Mouse (Mus musculus) C3H10T1/2 (cell line): ENCODE data around the gene Fndc8. TPM values are rescaled to one million over a fixed set of nuclear protein-coding genes. Genes with fewer than 3 reads are reported as not detected.

Experiments
- polyA plus RNA-seq, 2 experiments: library from polyadenylated mRNA; unstranded; fragments of >200 nt; fragmentation: generic; extraction: Trizol; gene quantifications; one replicate each; pipeline ENCODE4 v1.2.1; 2012; ENCODE audit warnings: missing spikeins in 2 of 2

The Fndc8 gene
- polyA plus RNA-seq, result under 1 TPM; 0.01 to 0.12 TPM

GRCm38 (mm10) chr11:82891936-82892335, at the start of gene Fndc8:
TSS of gene Fndc8 (plus strand) at chr11:82892124.

GRCm38 (mm10) chr11:82871031-82871446, 20.9 kb upstream of the Fndc8 start, which contains the start of gene Rffl:
TSS of gene Rffl (minus strand) at chr11:82871210.

DNA sequence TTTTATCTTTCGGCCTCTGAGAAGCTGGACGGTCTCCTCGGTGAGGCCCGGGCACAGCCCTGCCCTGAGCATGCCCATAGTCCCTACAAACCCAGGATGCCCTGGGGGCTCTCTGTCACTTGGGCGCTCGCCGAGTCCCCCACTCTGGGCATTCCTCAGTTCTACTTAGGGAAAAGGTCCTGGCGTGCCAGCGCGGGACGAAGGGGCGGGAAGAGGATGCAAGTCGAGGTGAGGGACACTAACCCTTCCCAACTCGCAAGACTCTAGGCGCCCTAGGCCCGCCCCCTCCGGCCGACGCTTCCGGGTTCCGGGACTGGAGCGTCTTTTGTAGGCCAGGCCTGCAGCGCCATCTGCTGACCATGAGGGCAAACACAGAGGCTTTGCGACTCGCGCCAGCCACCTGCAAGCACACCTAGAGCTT, 1.6 kb upstream of the Fndc8 start, which contains the start of gene Rad51d:
TSS of gene Rad51d (minus strand) at position 273 of the 421 bp plus-strand sequence.

DNA sequence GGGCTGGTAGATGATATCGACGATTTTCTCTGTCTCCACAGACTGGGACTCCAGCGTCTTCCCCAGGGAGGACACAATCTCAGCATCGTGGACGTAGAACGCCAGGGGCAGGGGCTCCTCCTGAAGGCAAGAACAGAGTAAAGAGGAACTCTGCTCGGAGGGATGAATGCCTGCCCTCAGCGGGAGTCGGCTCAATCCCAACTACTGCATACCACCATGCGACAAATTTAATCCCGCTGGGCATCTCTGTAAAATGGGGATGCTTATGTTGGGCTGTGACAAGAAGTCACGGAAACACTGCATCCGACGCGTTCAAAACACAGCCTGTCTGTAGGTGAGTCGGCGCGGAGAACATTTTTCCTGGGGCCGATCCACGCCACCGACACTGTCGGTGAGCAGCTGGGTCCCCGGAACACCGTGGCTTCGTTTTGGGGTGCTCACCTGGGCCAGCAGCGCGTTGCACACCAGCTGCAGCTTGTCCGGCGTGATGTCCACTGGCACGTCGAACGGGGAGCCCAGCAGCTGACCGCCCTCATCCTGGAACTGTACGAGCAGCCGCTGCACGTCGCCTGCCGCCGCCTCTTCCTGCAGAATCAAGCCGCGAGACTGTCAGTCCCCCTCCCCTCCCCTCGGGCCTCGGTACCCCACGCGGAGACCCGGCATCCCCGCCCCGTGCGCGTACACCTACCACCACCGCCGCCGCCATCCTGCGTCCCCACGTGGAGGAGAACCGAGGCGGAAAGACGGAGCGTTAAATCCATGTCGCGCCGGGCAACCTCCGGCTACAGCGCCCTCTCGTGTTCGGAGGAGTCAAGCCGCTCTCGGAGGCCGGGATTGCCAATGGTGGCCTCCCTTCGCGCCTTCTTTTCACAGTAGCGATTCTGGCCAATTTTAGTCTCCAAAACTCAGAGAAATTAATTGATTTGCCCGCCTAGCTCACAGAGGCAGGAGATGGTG, 16.0 kb downstream of the Fndc8 start, which contains the start of gene Nle1:
TSS of gene Nle1 (minus strand) at position 761 of the 957 bp plus-strand sequence.

GRCm38 (mm10) chr11:82910250-82910649, 18.3 kb downstream of the Fndc8 start, which contains the start of gene Unc45b:
TSS of gene Unc45b (plus strand) at chr11:82910550.

Other genes starting within 250 kb of the Fndc8 start
- gene Cct6b, start 127.8 kb upstream of the Fndc8 start, polyA plus RNA-seq, result under 1 TPM; 0.09 to 0.64 TPM
- gene Zfp830, start 127.8 kb upstream of the Fndc8 start, polyA plus RNA-seq, result 10 to 100 TPM in 1 of 2 experiments, 1 to 10 TPM in 1; 2.4 to 13.7 TPM
- 10 to 100 TPM in 1 of 2 experiments, 1 to 10 TPM in 1; 7.6 to 17.1 TPM for gene Lig3, start 111.0 kb upstream of the Fndc8 start, polyA plus RNA-seq
- 1 to 10 TPM; 2.4 to 4.4 TPM for gene Rffl, start 20.9 kb upstream of the Fndc8 start, polyA plus RNA-seq
- gene Rad51d, start 1.5 kb upstream of the Fndc8 start, polyA plus RNA-seq, result 10 to 100 TPM; 21.0 to 22.0 TPM
- 10 to 100 TPM; 23.7 to 54.0 TPM for gene Nle1, start 16.3 kb downstream of the Fndc8 start, polyA plus RNA-seq
- gene Unc45b, start 18.4 kb downstream of the Fndc8 start, polyA plus RNA-seq, result under 1 TPM in 1 of 2 experiments, not detected in 1; 0.04 TPM
- gene Slfn5, start 59.2 kb downstream of the Fndc8 start, polyA plus RNA-seq, result under 1 TPM; 0.02 to 0.35 TPM
- under 1 TPM; 0.21 to 0.73 TPM for gene Slfn9, start 99.7 kb downstream of the Fndc8 start, polyA plus RNA-seq
- under 1 TPM in 1 of 2 experiments, not detected in 1; 0.07 TPM for gene Slfn8, start 128.7 kb downstream of the Fndc8 start, polyA plus RNA-seq
- under 1 TPM in 1 of 2 experiments, not detected in 1; 0.12 TPM for gene Slfn2, start 173.0 kb downstream of the Fndc8 start, polyA plus RNA-seq
- not detected for gene Slfn1, start 224.7 kb downstream of the Fndc8 start, polyA plus RNA-seq